Mouse (Mus musculus) ES-E14 (cell line): ENCODE data around the gene Fndc3b.

ENCODE experiments used
- CHD2 ChIP-seq: IDR thresholded peaks from 2 replicates; pipeline ENCODE4 v1.6.1; 2014; ENCODE audit warnings: mild to moderate bottlenecking, low read depth, low read length, inconsistent platforms
- MAFK ChIP-seq: IDR thresholded peaks from 2 replicates; pipeline ENCODE4 v1.6.1; 2014; ENCODE audit warnings: mild to moderate bottlenecking, low read depth, low read length, inconsistent platforms; ENCODE audit not compliant: insufficient read depth
- ZC3H11A ChIP-seq: IDR thresholded peaks from 2 replicates; pipeline ENCODE4 v1.6.1; 2012; ENCODE audit warnings: low read depth, mild to moderate bottlenecking, inconsistent platforms, low read length, borderline replicate concordance
- ZNF384 ChIP-seq: IDR thresholded peaks from 2 replicates; pipeline ENCODE4 v1.6.1; 2012; ENCODE audit warnings: low read depth, low read length, inconsistent platforms

GRCm38 (mm10) chr3:27625592-27625985 is 85.5 kb downstream of the Fndc3b start:
- TF ChIP-seq MAFK (no peak), ZNF384 (no peak), ZC3H11A (no peak), CHD2 (no peak)
